Mouse (Mus musculus) brain, embryonic 14.5 days (tissue): Measurements from ENCODE around the gene Mtus2.

Experiments used
- CTCF ChIP-seq: fragments of 200-500 bp; IDR thresholded peaks from 2 replicates; pipeline ENCODE4 v1.5.1; 2012; ENCODE audit warnings: inconsistent platforms, mild to moderate bottlenecking, moderate library complexity, borderline replicate concordance; ENCODE audit not compliant: insufficient read depth, insufficient read length; ENCODE audit errors: extremely low read depth
- POLR2A ChIP-seq: fragments of 200-500 bp; IDR thresholded peaks from 2 replicates; pipeline ENCODE4 v1.6.1; 2012; ENCODE audit warnings: mild to moderate bottlenecking, inconsistent platforms, borderline replicate concordance; ENCODE audit not compliant: poor library complexity, insufficient read depth, insufficient read length, severe bottlenecking; ENCODE audit errors: extremely low read depth

DNA sequence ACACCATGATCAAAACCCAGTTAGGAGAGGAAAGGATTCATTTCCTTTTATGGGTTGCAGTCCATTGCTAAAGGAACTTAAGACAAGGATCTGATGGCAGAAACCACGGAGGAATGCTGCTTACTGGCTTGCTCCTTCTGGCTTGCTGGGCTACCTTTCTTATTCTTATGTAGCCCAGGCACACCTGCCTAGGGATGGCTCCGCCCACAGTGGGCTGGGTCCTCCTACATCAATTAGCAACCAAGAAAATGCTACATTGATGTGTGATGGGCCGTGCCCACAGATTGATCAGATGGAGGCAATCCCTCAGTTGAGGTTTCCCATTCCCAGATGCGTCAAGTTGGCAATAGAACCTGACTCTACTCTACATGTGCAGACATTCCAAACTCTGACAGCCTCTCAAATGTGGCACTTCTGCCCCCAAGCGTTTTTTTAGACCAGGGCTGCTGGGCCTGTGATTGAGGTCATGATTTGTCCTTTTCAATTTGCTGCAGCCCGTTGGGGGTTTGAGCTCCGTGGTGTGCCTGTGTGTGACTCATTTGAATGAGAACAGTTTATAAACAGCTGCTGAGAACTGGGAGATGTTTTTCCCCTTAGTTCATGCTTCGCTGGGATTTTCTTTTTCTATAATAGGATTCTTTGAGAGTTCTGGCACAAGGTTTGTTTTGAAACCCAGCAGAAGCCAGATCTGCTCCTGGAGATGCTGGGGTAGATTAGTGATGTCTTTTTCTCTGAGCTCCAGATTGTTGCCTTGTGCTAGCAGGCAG lies 173.8 kb downstream of the Mtus2 start:
- TF ChIP-seq POLR2A (no peak), CTCF (no peak)
